Mouse (Mus musculus): ENCODE measurements around the gene Msrb1. TPM values are rescaled to one million over a fixed set of nuclear protein-coding genes. Genes with fewer than 3 reads are reported as not detected.

Msrb1 gene
- total and polyA plus RNA-seq, 2 experiments from 2014 or later, result 19.3 to 28.6 TPM

DNA sequence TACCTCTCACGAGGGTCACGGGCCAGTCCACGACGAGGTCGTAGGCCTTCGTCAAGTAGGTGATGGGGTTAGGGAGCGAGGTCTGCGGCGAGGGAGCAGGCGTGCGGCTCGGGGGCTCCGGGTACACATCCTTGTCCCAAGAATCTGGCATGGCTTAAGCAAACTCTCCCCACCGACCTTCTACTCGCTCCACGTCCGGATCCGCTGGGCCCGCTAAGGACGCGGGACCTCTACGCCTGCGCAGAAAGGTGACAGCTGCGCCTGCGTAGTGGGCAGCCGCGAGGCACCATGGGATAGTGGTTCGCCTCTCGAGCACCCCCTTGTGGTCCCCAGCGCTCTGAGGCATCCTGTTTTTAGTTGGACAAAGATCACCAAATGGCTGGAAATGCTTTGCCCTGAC is 12.3 kb upstream of the Msrb1 start, which contains the start of gene Ndufb10:
Gene Ndufb10 (minus strand): TSS at position 295 of the 400 bp plus-strand sequence.
- no peaks in the 10 kb centered on the region for H3K9me3 ChIP-seq (ENCODE audit: low read length)
- H3K9ac ChIP-seq, result peak within 1 kb of the TSS; percentile 92
- H3K4me2 ChIP-seq (ENCODE audit: low read depth), result peak within 1 kb of the TSS; percentile 79
- peaks cover 11% of the 10 kb centered on the region for H3K4me1 ChIP-seq (ENCODE audit: insufficient read depth)
- WGBS, result 1% methylated on average over 30 of the region's 30 CpGs
- peak; percentile 97 for DNase-seq
- TF ChIP-seq CTCF (IDR thresholded peaks at IDR 0.05; ENCODE audit: low read depth), result peak; percentile 99
- H3K27me3 ChIP-seq (ENCODE audit: insufficient read depth, low read length), result no peaks in the 10 kb centered on the region
- peak within 1 kb of the TSS; percentile 85 for H3K27ac ChIP-seq (ENCODE audit: low read depth, low read length)
- H3K4me3 ChIP-seq (ENCODE audit: low read depth, low read length), result peak within 1 kb of the TSS; percentile 87
- peak; percentile 76 for ATAC-seq
- peaks cover 14% of the 10 kb centered on the region for H3K36me3 ChIP-seq (ENCODE audit: insufficient read depth)

DNA sequence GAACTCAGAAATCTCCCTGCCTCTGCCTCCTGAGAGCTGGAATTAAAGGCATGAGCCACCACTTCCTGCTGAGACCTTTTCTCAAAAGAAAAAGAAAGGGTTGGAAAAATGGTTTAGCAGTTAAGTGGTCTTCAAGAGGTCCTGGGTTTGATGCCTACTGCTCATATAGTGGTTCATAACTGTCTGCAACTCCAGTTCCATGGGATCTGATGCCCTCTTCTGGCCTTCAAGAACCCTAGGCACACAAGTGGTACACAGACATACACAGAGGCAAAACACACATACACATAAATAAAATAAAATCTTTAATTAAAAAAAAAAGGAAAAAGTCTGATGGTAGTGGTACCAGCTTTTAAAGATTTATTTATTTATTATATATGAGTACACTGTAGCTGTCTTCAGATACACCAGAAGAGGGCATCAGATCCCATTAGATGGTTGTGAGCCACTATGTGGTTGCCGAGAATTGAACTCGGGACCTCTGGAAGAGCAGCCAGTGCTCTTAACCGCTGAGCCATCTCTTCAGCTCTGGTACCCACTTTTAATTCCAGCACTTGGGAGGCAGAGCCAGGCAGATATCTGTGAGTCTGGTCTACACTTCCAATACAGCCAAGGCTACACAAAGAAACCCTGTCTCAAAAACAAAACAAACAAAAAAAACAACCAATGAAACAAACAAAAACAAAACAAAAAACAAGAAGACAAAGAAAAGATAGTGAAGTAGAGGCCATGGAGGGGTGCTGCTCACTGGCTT is 10.6 kb upstream of the Msrb1 start:
- Histone ChIP-seq H3K36me3 (ENCODE audit: insufficient read depth) (peaks cover 14% of the 10 kb centered on the region), H3K9me3 (ENCODE audit: low read length) (no peaks in the 10 kb centered on the region), H3K27me3 (ENCODE audit: insufficient read depth, low read length) (no peaks in the 10 kb centered on the region), H3K27ac (ENCODE audit: low read depth, low read length) (no peak overlapping the region), H3K4me3 (ENCODE audit: low read depth, low read length) (no peak overlapping the region), H3K4me2 (ENCODE audit: low read depth) (no peak overlapping the region), H3K9ac (no peak overlapping the region), H3K4me1 (ENCODE audit: insufficient read depth) (peaks cover 11% of the 10 kb centered on the region)
- ATAC-seq, result no peak
- no peak for DNase-seq
- no peak for TF ChIP-seq CTCF (IDR thresholded peaks at IDR 0.05; ENCODE audit: low read depth)
- WGBS, result 72% methylated on average over 3 of the region's 3 CpGs

DNA sequence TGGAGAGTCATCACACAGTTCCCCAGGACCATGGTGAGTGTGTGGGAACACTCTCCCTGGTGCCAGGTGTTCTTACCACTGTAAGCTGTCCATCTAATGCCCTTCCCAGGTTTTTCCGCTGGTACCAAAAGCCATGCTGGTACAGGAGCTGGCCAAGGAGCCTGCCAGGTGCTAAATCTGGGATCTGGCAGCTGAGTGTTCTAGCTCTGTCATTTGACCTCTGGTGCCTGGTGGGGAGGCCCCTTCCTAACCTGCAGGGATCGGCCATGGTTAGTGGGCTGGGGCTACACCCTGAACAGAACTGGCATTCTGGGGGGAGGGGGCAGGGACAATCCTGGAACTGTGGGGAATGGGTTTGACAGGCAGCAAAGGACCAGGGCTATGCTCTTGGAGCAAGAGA is 8.8 kb upstream of the Msrb1 start, which contains the start of gene Rpl3l:
Gene Rpl3l (plus strand): TSS at position 203 of the 400 bp plus-strand sequence.
- ATAC-seq (no peak), DNase-seq (no peak)
- no peak for TF ChIP-seq CTCF (IDR thresholded peaks at IDR 0.05; ENCODE audit: low read depth)
- Histone ChIP-seq H3K4me3 (ENCODE audit: low read depth, low read length) (no peak within 1 kb of the TSS), H3K9me3 (ENCODE audit: low read length) (no peaks in the 10 kb centered on the region), H3K27ac (ENCODE audit: low read depth, low read length) (no peak within 1 kb of the TSS), H3K27me3 (ENCODE audit: insufficient read depth, low read length) (no peaks in the 10 kb centered on the region), H3K4me1 (ENCODE audit: insufficient read depth) (peaks cover 4% of the 10 kb centered on the region; the same call in 1 of the 2 replicates), H3K36me3 (ENCODE audit: insufficient read depth) (no peaks in the 10 kb centered on the region), H3K9ac (no peak within 1 kb of the TSS), H3K4me2 (ENCODE audit: low read depth) (no peak within 1 kb of the TSS)
- WGBS, result 73% methylated on average over 2 of the region's 2 CpGs

DNA sequence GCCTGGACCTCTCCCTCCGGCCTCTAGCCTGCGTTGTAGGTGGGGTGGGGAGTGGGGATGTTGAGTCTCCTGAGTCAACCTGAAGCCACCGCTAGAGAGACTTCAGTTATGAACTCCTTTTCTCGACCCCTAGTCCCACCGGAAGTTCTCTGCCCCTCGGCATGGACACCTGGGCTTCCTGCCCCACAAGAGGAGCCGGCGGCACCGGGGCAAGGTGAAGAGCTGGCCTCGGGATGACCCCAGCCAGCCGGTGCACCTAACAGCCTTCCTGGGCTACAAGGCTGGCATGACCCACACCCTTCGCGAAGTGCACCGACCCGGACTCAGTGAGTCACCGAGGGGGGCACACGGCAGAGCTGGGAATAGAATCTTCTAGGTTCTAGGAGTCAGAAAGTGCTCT is 8.3 kb upstream of the Msrb1 start:
- WGBS, result 74% methylated on average over 17 of the region's 17 CpGs
- H3K4me2 ChIP-seq (ENCODE audit: low read depth), result no peak overlapping the region
- no peak for ATAC-seq
- no peak overlapping the region for H3K27ac ChIP-seq (ENCODE audit: low read depth, low read length)
- no peaks in the 10 kb centered on the region for H3K27me3 ChIP-seq (ENCODE audit: insufficient read depth, low read length)
- no peaks in the 10 kb centered on the region for H3K36me3 ChIP-seq (ENCODE audit: insufficient read depth)
- peaks cover 3% of the 10 kb centered on the region; the same call in 1 of the 2 replicates for H3K4me1 ChIP-seq (ENCODE audit: insufficient read depth)
- H3K4me3 ChIP-seq (ENCODE audit: low read depth, low read length), result no peak overlapping the region
- DNase-seq, result no peak
- H3K9me3 ChIP-seq (ENCODE audit: low read length), result no peaks in the 10 kb centered on the region
- H3K9ac ChIP-seq, result no peak overlapping the region
- TF ChIP-seq CTCF (IDR thresholded peaks at IDR 0.05; ENCODE audit: low read depth), result no peak

DNA sequence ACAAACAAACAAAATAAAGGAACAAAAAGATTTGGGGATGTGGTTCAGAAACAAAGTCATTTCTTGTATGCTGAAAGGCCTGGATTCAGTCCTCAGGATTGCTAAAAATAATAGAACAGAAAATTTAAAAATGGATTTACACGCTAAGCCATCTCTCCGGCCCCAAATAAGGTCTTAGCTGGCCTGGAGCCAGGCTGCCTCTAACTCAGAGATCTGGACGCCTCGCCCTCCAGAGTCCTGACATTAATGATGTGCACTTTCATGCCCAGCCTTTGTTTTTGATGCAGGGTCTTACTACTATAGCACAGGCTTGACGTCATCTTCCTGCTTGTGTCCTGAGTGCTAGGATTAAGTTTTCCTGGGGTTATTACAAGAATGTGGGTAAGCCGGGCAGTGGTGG is 7.4 kb upstream of the Msrb1 start:
- 73% methylated on average over 6 of the region's 6 CpGs for WGBS
- H3K4me3 ChIP-seq (ENCODE audit: low read depth, low read length), result no peak overlapping the region
- no peak for TF ChIP-seq CTCF (IDR thresholded peaks at IDR 0.05; ENCODE audit: low read depth)

DNA sequence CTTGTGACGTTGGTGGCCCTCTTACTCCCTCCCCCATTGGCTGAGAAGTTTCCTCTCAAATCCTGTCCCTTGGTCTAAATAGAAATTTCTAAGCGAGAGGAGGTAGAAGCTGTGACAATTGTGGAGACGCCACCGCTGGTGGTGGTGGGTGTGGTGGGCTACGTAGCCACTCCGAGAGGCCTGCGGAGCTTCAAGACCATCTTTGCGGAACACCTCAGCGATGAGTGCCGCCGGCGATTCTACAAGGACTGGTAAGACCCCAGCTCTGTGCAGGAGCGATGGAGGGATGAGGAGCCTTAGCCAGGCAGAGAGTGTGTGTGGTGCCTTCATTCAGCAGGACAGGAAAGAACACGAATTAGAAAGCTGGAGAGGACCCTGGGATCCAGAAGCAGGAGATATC is 5.7 kb upstream of the Msrb1 start:
- WGBS, result 80% methylated on average over 14 of the region's 14 CpGs
- H3K27ac ChIP-seq (ENCODE audit: low read depth, low read length), result no peak overlapping the region
- H3K36me3 ChIP-seq (ENCODE audit: insufficient read depth), result no peaks in the 10 kb centered on the region
- H3K9ac ChIP-seq, result no peak overlapping the region
- no peak overlapping the region for H3K4me2 ChIP-seq (ENCODE audit: low read depth)
- no peaks in the 10 kb centered on the region for H3K27me3 ChIP-seq (ENCODE audit: insufficient read depth, low read length)
- no peak overlapping the region for H3K4me3 ChIP-seq (ENCODE audit: low read depth, low read length)
- DNase-seq (no peak), ATAC-seq (no peak)
- no peak for TF ChIP-seq CTCF (IDR thresholded peaks at IDR 0.05; ENCODE audit: low read depth)
- no peaks in the 10 kb centered on the region for H3K4me1 ChIP-seq (ENCODE audit: insufficient read depth)
- no peaks in the 10 kb centered on the region for H3K9me3 ChIP-seq (ENCODE audit: low read length)

More for the DNA sequence above, 7.4 kb upstream of the Msrb1 start:
- Histone ChIP-seq H3K4me1 (ENCODE audit: insufficient read depth) (no peaks in the 10 kb centered on the region), H3K27ac (ENCODE audit: low read depth, low read length) (no peak overlapping the region), H3K9me3 (ENCODE audit: low read length) (no peaks in the 10 kb centered on the region), H3K36me3 (ENCODE audit: insufficient read depth) (no peaks in the 10 kb centered on the region), H3K27me3 (ENCODE audit: insufficient read depth, low read length) (no peaks in the 10 kb centered on the region), H3K4me2 (ENCODE audit: low read depth) (no peak overlapping the region), H3K9ac (no peak overlapping the region)
- no peak for ATAC-seq
- DNase-seq, result no peak

DNA sequence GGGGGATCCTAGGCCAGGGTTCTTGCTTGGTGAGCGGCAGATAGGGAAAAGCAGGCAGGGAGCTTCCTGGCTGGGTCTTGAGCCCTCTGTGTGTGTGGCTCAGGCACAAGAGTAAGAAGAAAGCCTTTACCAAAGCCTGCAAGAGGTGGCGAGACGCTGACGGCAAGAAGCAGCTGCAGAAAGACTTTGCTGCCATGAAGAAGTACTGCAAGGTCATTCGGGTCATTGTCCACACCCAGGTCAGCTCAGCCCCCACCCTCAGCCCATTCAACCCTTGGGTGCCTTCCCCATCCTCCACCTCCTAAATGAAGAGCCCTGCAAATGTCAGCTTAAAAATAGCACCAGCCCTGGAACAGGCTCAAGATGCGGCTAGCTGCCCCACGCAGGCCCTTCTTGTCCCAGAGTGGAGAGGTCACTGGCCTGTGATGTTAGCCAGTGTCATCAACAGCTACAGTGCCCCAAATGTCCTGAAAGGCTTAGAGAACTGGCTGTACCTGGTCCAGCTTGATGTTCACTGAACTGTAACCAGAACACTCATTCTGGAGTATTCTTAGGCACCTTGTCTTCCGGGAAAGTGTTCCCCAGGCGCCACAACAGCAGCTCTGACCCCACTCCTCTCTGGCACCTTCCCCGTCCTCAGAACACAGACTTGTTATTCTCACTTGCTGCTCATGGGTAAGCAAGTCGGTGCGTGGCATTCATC is 4.1 kb upstream of the Msrb1 start:
- Histone ChIP-seq H3K36me3 (ENCODE audit: insufficient read depth) (no peaks in the 10 kb centered on the region), H3K4me1 (ENCODE audit: insufficient read depth) (no peaks in the 10 kb centered on the region), H3K27ac (ENCODE audit: low read depth, low read length) (no peak overlapping the region), H3K9ac (no peak overlapping the region), H3K27me3 (ENCODE audit: insufficient read depth, low read length) (no peaks in the 10 kb centered on the region), H3K4me2 (ENCODE audit: low read depth) (no peak overlapping the region), H3K4me3 (ENCODE audit: low read depth, low read length) (no peak overlapping the region), H3K9me3 (ENCODE audit: low read length) (no peaks in the 10 kb centered on the region)
- no peak for TF ChIP-seq CTCF (IDR thresholded peaks at IDR 0.05; ENCODE audit: low read depth)
- DNase-seq, result no peak
- ATAC-seq, result no peak
- 86% methylated on average over 12 of the region's 12 CpGs for WGBS

All from forebrain, postnatal 0 days (tissue).